Mouse (Mus musculus): ENCODE results near the gene Ugt1a9. TPM values are rescaled to one million over a fixed set of nuclear protein-coding genes. Genes with fewer than 3 reads are reported as not detected.

The Ugt1a9 gene
- total and polyA plus RNA-seq, 3 experiments, result not detected

DNA sequence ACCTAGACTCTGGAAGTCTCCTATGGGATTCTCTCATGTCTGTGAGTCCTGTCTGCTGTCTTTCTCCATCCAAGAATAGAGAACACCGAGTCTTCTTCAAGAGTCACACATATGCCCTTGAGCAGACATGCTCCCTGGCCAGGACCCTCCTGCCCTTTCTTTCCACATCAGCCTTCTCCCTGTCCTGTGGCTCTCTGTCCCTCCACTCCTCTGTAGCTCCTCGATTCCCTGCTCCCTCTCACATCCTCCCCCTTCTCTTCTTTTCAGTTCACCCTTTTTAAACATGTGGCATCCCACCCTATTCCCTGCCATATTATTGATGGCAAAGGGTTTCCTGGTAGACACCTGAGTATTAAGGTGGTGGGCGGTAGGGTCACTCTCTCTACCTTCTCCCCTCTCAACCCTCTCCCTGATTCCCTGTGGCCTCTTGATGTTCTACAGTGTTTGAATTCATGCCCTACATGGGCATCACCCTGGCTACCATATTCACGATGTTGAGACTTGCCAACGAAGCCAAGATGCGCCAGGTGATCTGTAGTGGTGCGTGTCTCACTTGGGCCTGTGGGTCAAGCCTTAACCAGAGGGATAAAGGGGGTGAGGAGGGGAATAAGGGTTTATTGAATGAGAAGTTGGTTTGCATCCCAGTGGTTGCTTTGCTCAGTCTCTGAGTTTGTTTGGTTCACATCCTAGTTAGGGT lies 161.4 kb downstream of the Ugt1a9 start:
- in situ Hi-C loops (cut with MboI; ENCODE audit: low pct_ligation_motif_present, low pct_unique_long_range_greater_than_20kb, low sequenced_read_pairs), result no loop called here
- no peak for TF ChIP-seq ZNF384 (IDR thresholded peaks at IDR 0.05; ENCODE audit: low read depth, low read length)
- TF ChIP-seq ETS1 (conservative IDR thresholded peaks at IDR 0.05; ENCODE audit: low read depth, low read length), result no peak
- no peak for TF ChIP-seq POLR2AphosphoS2 (IDR thresholded peaks at IDR 0.05; ENCODE audit: low read depth, low read length)
- no peak for TF ChIP-seq JUN (IDR thresholded peaks at IDR 0.05; ENCODE audit: insufficient read depth, low read depth, low read length)
- dilution Hi-C loops (cut with MboI; ENCODE audit: extremely low pct_ligation_motif_present, extremely low pct_unique_long_range_greater_than_20kb, low sequenced_read_pairs), result no loop called here
- Histone ChIP-seq H3K4me1 (ENCODE audit: control insufficient read depth in 1 of 2, insufficient read depth in 2 of 2) (0 out of 4 replicates have a peak, but pooled peaks cover 0 to 2% of the 10 kb centered on the region in 2 experiments), H3K9me3 (replicated peaks; ENCODE audit: low read length) (peaks cover 72% of the 10 kb centered on the region), H3K27ac (ENCODE audit: insufficient read depth, low read depth) (no peak overlapping the region), H3K79me2 (replicated peaks; ENCODE audit: control insufficient read depth, extremely low read depth, insufficient read depth, poor library complexity, severe bottlenecking) (no peaks in the 10 kb centered on the region), H3K4me3 (replicated peaks in 1 of 3; ENCODE audit: low read depth in 2 of 3, low read length in 2 of 3, poor library complexity in 1 of 3) (no peak overlapping the region), H3K9ac (ENCODE audit: insufficient read depth, low read depth) (no peak overlapping the region), H3K36me3 (replicated peaks in 1 of 2; ENCODE audit: control insufficient read depth in 1 of 2, insufficient read depth in 1 of 2, low read length in 1 of 2) (no peaks in the 10 kb centered on the region), H3K27me3 (replicated peaks) (peaks cover 8% of the 10 kb centered on the region), H3K4me2 (ENCODE audit: insufficient read depth, low read depth, poor library complexity, severe bottlenecking) (no peak overlapping the region)
- no peak for DNase-seq (ENCODE audit: extremely low read depth)

DNA sequence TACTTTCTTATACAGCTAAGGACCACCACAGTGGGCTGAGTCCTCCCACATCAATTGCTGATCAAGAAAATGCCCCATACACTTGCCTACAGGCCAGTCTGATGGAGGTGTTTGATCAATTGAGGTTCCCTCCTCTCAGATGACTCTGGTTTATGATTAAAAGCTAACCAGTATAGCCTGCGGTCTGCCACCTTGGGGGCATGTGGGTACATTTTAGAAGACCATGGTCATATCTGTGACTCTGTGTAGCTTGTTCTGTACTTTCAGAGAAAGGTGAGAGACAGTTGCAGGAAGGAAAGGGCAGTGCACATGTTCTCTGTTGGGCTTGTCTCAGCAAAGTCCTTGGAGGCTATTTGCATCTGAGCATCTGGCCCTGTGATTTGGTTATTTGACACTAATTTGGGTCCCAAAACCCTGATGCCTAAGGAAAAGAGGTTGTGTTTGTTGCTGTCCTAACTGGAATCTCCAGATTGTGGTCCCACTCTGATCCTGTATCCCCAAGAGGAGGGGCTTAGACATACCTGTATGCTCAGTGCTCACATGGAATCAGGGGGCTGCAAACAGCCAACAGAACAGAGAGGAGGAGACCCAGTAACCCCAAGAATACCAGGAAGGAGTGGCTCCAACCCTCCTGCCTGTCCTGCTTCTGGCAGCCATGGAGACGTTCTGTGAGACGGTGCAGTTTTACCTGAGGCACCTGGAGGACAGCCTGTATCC lies 162.2 kb downstream of the Ugt1a9 start:
- H3K27me3 ChIP-seq (replicated peaks), result peaks cover 15% of the 10 kb centered on the region
- no peak overlapping the region for H3K4me2 ChIP-seq (ENCODE audit: insufficient read depth, low read depth, poor library complexity, severe bottlenecking)
- H3K9ac ChIP-seq (ENCODE audit: insufficient read depth, low read depth), result no peak overlapping the region
- no peak overlapping the region for H3K4me3 ChIP-seq (replicated peaks in 1 of 3; ENCODE audit: low read depth in 2 of 3, low read length in 2 of 3, poor library complexity in 1 of 3)
- peaks cover 76% of the 10 kb centered on the region for H3K9me3 ChIP-seq (replicated peaks; ENCODE audit: low read length)
- TF ChIP-seq NELFE (IDR thresholded peaks at IDR 0.05; ENCODE audit: low read depth, low read length), result no peak
- no peak for TF ChIP-seq SMC3 (IDR thresholded peaks at IDR 0.05; ENCODE audit: low read depth, low read length)
- TF ChIP-seq JUND (conservative IDR thresholded peaks at IDR 0.05; ENCODE audit: low read depth, low read length), result no peak
- no peak for TF ChIP-seq TCF12 (IDR thresholded peaks at IDR 0.05; ENCODE audit: low read depth, low read length)
- no peak for TF ChIP-seq BHLHE40 (IDR thresholded peaks at IDR 0.05; ENCODE audit: low read depth, low read length)
- TF ChIP-seq SIN3A (IDR thresholded peaks at IDR 0.05; ENCODE audit: low read length), result no peak
- no peak for TF ChIP-seq PAX5 (IDR thresholded peaks at IDR 0.05; ENCODE audit: low read length)
- no peaks in the 10 kb centered on the region for H3K79me2 ChIP-seq (replicated peaks; ENCODE audit: control insufficient read depth, extremely low read depth, insufficient read depth, poor library complexity, severe bottlenecking)
- no peak overlapping the region for H3K27ac ChIP-seq (ENCODE audit: insufficient read depth, low read depth)
- no peaks in the 10 kb centered on the region for H3K36me3 ChIP-seq (replicated peaks in 1 of 2; ENCODE audit: control insufficient read depth in 1 of 2, insufficient read depth in 1 of 2, low read length in 1 of 2)
- no peak for DNase-seq (ENCODE audit: extremely low read depth)
- H3K4me1 ChIP-seq (ENCODE audit: control insufficient read depth in 1 of 2, insufficient read depth in 2 of 2), result no peaks in the 10 kb centered on the region
- in situ Hi-C loops (cut with MboI; ENCODE audit: low pct_ligation_motif_present, low pct_unique_long_range_greater_than_20kb, low sequenced_read_pairs), result no loop called here
- dilution Hi-C loops (cut with MboI; ENCODE audit: extremely low pct_ligation_motif_present, extremely low pct_unique_long_range_greater_than_20kb, low sequenced_read_pairs), result no loop called here

Measured in CH12.LX (cell line).